Mouse (Mus musculus): ENCODE data around the gene Teddm1b. TPM values are rescaled to one million over a fixed set of nuclear protein-coding genes. Genes with fewer than 3 reads are reported as not detected.
"Not testable (repeated sequence)": the region's sequence is repeated elsewhere in the genome, so short reads cannot be mapped to it uniquely, and the experiment has no call there.

The Teddm1b gene
- polyA plus RNA-seq, 1 experiment from 2014 or later = 0.12 TPM

GRCm38 (mm10) chr1:153880391-153880790, 6.2 kb downstream of the Teddm1b start:
- not testable (repeated sequence) for H3K4me1 ChIP-seq (ENCODE audit: control insufficient read depth, insufficient read depth, low read length); ATAC-seq (ENCODE audit: insufficient read depth, low FRiP score, low TSS enrichment)
- WGBS = 93% methylated on average over 17 of the region's 17 CpGs

GRCm38 (mm10) chr1:153886024-153886633, 12.0 kb downstream of the Teddm1b start:
- no peaks in the 10 kb centered on the region for H3K36me3 ChIP-seq (ENCODE audit: control insufficient read depth, insufficient read depth, low read length)
- no peak overlapping the region for H3K4me3 ChIP-seq (ENCODE audit: low read depth, low read length)
- no peak for DNase-seq (ENCODE audit: low spot score)
- H3K4me1 ChIP-seq (ENCODE audit: control insufficient read depth, insufficient read depth, low read length) = no peaks in the 10 kb centered on the region
- no peak for ATAC-seq (ENCODE audit: insufficient read depth, low FRiP score, low TSS enrichment)
- no peaks in the 10 kb centered on the region for H3K9me3 ChIP-seq (ENCODE audit: control insufficient read depth, low read length)
- no peaks in the 10 kb centered on the region for H3K27me3 ChIP-seq (ENCODE audit: control insufficient read depth, insufficient read depth, low read length)
- no peak overlapping the region for H3K4me2 ChIP-seq (ENCODE audit: low read depth)
- no peak overlapping the region for H3K27ac ChIP-seq (ENCODE audit: low read depth, low read length)
- H3K9ac ChIP-seq (ENCODE audit: low read length) = no peak overlapping the region
- WGBS = 31% methylated on average over 17 of the region's 17 CpGs

More at GRCm38 (mm10) chr1:153880391-153880790, 6.2 kb downstream of the Teddm1b start:
- not testable (repeated sequence) for H3K4me2 ChIP-seq (ENCODE audit: low read depth); H3K36me3 ChIP-seq (ENCODE audit: control insufficient read depth, insufficient read depth, low read length); H3K27ac ChIP-seq (ENCODE audit: low read depth, low read length); H3K9ac ChIP-seq (ENCODE audit: low read length); H3K27me3 ChIP-seq (ENCODE audit: control insufficient read depth, insufficient read depth, low read length); H3K4me3 ChIP-seq (ENCODE audit: low read depth, low read length); H3K9me3 ChIP-seq (ENCODE audit: control insufficient read depth, low read length); DNase-seq (ENCODE audit: low spot score)

- DNase-seq (ENCODE audit: low spot score) (no peak), ATAC-seq (ENCODE audit: insufficient read depth, low FRiP score, low TSS enrichment) (no peak)
- Histone ChIP-seq H3K36me3 (ENCODE audit: control insufficient read depth, insufficient read depth, low read length) (no peaks in the 10 kb centered on the region), H3K9ac (ENCODE audit: low read length) (no peak overlapping the region), H3K4me3 (ENCODE audit: low read depth, low read length) (no peak overlapping the region), H3K27ac (ENCODE audit: low read depth, low read length) (no peak overlapping the region), H3K4me2 (ENCODE audit: low read depth) (no peak overlapping the region), H3K4me1 (ENCODE audit: control insufficient read depth, insufficient read depth, low read length) (no peaks in the 10 kb centered on the region), H3K27me3 (ENCODE audit: control insufficient read depth, insufficient read depth, low read length) (no peaks in the 10 kb centered on the region), H3K9me3 (ENCODE audit: control insufficient read depth, low read length) (no peaks in the 10 kb centered on the region)
- 95% methylated on average over 10 of the region's 10 CpGs for WGBS
Observed at GRCm38 (mm10) chr1:153890121-153890520, 16.0 kb downstream of the Teddm1b start.

- Histone ChIP-seq H3K27me3 (ENCODE audit: control insufficient read depth, insufficient read depth, low read length) (no peaks in the 10 kb centered on the region), H3K4me2 (ENCODE audit: low read depth) (no peak within 1 kb of the TSS), H3K9me3 (ENCODE audit: control insufficient read depth, low read length) (no peaks in the 10 kb centered on the region), H3K4me3 (ENCODE audit: low read depth, low read length) (no peak within 1 kb of the TSS), H3K36me3 (ENCODE audit: control insufficient read depth, insufficient read depth, low read length) (no peaks in the 10 kb centered on the region), H3K4me1 (ENCODE audit: control insufficient read depth, insufficient read depth, low read length) (no peaks in the 10 kb centered on the region), H3K27ac (ENCODE audit: low read depth, low read length) (no peak within 1 kb of the TSS), H3K9ac (ENCODE audit: low read length) (no peak within 1 kb of the TSS)
- DNase-seq (ENCODE audit: low spot score) = no peak
- ATAC-seq (ENCODE audit: insufficient read depth, low FRiP score, low TSS enrichment) = no peak
- 58% methylated on average over 4 of the region's 4 CpGs for WGBS
Observed at GRCm38 (mm10) chr1:153891442-153891841, 17.3 kb downstream of the Teddm1b start, which contains the start of gene Teddm1a. Gene Teddm1a (plus strand): TSS chr1:153891742.

GRCm38 (mm10) chr1:153893746-153894145, 19.6 kb downstream of the Teddm1b start:
- 83% methylated on average over 2 of the region's 2 CpGs for WGBS
- H3K4me1 ChIP-seq (ENCODE audit: control insufficient read depth, insufficient read depth, low read length) = no peaks in the 10 kb centered on the region
- H3K36me3 ChIP-seq (ENCODE audit: control insufficient read depth, insufficient read depth, low read length) = no peaks in the 10 kb centered on the region
- H3K4me3 ChIP-seq (ENCODE audit: low read depth, low read length) = no peak overlapping the region
- H3K9me3 ChIP-seq (ENCODE audit: control insufficient read depth, low read length) = no peaks in the 10 kb centered on the region
- ATAC-seq (ENCODE audit: insufficient read depth, low FRiP score, low TSS enrichment) (no peak), DNase-seq (ENCODE audit: low spot score) (no peak)
- no peak overlapping the region for H3K4me2 ChIP-seq (ENCODE audit: low read depth)
- no peak overlapping the region for H3K27ac ChIP-seq (ENCODE audit: low read depth, low read length)
- H3K27me3 ChIP-seq (ENCODE audit: control insufficient read depth, insufficient read depth, low read length) = no peaks in the 10 kb centered on the region
- no peak overlapping the region for H3K9ac ChIP-seq (ENCODE audit: low read length)

GRCm38 (mm10) chr1:153894201-153894893, 20.2 kb downstream of the Teddm1b start:
- Histone ChIP-seq H3K4me3 (ENCODE audit: low read depth, low read length) (no peak overlapping the region), H3K27me3 (ENCODE audit: control insufficient read depth, insufficient read depth, low read length) (no peaks in the 10 kb centered on the region), H3K9me3 (ENCODE audit: control insufficient read depth, low read length) (no peaks in the 10 kb centered on the region), H3K4me1 (ENCODE audit: control insufficient read depth, insufficient read depth, low read length) (no peaks in the 10 kb centered on the region), H3K9ac (ENCODE audit: low read length) (no peak overlapping the region), H3K4me2 (ENCODE audit: low read depth) (no peak overlapping the region), H3K36me3 (ENCODE audit: control insufficient read depth, insufficient read depth, low read length) (no peaks in the 10 kb centered on the region), H3K27ac (ENCODE audit: low read depth, low read length) (no peak overlapping the region)
- no peak for DNase-seq (ENCODE audit: low spot score)
- 69% methylated on average over 8 of the region's 8 CpGs for WGBS
- no peak for ATAC-seq (ENCODE audit: insufficient read depth, low FRiP score, low TSS enrichment)

- H3K9ac ChIP-seq (ENCODE audit: low read length) = no peak overlapping the region
- DNase-seq (ENCODE audit: low spot score) (peak; percentile 71), ATAC-seq (ENCODE audit: insufficient read depth, low FRiP score, low TSS enrichment) (no peak)
- H3K27ac ChIP-seq (ENCODE audit: low read depth, low read length) = no peak overlapping the region
- no peaks in the 10 kb centered on the region for H3K4me1 ChIP-seq (ENCODE audit: control insufficient read depth, insufficient read depth, low read length)
- no peak overlapping the region for H3K4me2 ChIP-seq (ENCODE audit: low read depth)
- no peaks in the 10 kb centered on the region for H3K9me3 ChIP-seq (ENCODE audit: control insufficient read depth, low read length)
- 38% methylated on average over 5 of the region's 5 CpGs for WGBS
- H3K36me3 ChIP-seq (ENCODE audit: control insufficient read depth, insufficient read depth, low read length) = no peaks in the 10 kb centered on the region
- no peak overlapping the region for H3K4me3 ChIP-seq (ENCODE audit: low read depth, low read length)
- H3K27me3 ChIP-seq (ENCODE audit: control insufficient read depth, insufficient read depth, low read length) = no peaks in the 10 kb centered on the region
Observed at GRCm38 (mm10) chr1:153894979-153895378, 20.8 kb downstream of the Teddm1b start.

GRCm38 (mm10) chr1:153897196-153897595, 23.1 kb downstream of the Teddm1b start:
- Histone ChIP-seq H3K4me1 (ENCODE audit: control insufficient read depth, insufficient read depth, low read length) (0 out of 2 replicates have a peak, but pooled peaks cover 5% of the 10 kb centered on the region), H3K4me3 (ENCODE audit: low read depth, low read length) (no peak overlapping the region), H3K4me2 (ENCODE audit: low read depth) (no peak overlapping the region), H3K36me3 (ENCODE audit: control insufficient read depth, insufficient read depth, low read length) (no peaks in the 10 kb centered on the region), H3K9ac (ENCODE audit: low read length) (no peak overlapping the region), H3K27me3 (ENCODE audit: control insufficient read depth, insufficient read depth, low read length) (no peaks in the 10 kb centered on the region), H3K27ac (ENCODE audit: low read depth, low read length) (no peak overlapping the region), H3K9me3 (ENCODE audit: control insufficient read depth, low read length) (no peaks in the 10 kb centered on the region)
- ATAC-seq (ENCODE audit: insufficient read depth, low FRiP score, low TSS enrichment) = no peak
- WGBS = 85% methylated on average over 8 of the region's 8 CpGs
- DNase-seq (ENCODE audit: low spot score) = no peak
